Mouse (Mus musculus) MEL (cell line): ENCODE measurements around the gene Sycp1. TPM values are rescaled to one million over a fixed set of nuclear protein-coding genes. Genes with fewer than 3 reads are reported as not detected.

Experiments
- DNase-seq: peaks from one replicate; pipeline ENCODE4 v3.0.0; 2011; ENCODE audit warnings: low read depth, low spot score
- H3K27ac ChIP-seq: 2 replicates; pipeline ENCODE4 v1.5.1; 2012; ENCODE audit warnings: low read depth, mild to moderate bottlenecking, control low read depth, low read length, moderate library complexity; ENCODE audit not compliant: control insufficient read depth
- H3K27me3 ChIP-seq, 2 experiments: fragments of 150-350 bp in 1 of 2; sonication (generic) in 1 of 2; 2 replicates each; pipeline ENCODE4 v1.6.1; 2012; ENCODE audit warnings: low read length in 2 of 2, mild to moderate bottlenecking in 2 of 2, improper control_type of control experiment in 1 of 2, moderate library complexity in 1 of 2; ENCODE audit not compliant: insufficient read depth in 2 of 2, control insufficient read depth in 1 of 2
- H3K36me3 ChIP-seq, 2 experiments: 2 replicates each; pipeline ENCODE4 v1.6.1; 2012 to 2014; ENCODE audit warnings: low read length in 2 of 2, improper control_type of control experiment in 1 of 2, inconsistent platforms in 1 of 2, mild to moderate bottlenecking in 1 of 2; ENCODE audit not compliant: insufficient read depth in 2 of 2, control insufficient read depth in 1 of 2
- H3K4me1 ChIP-seq, 2 experiments: fragments of 150-350 bp in 1 of 2; sonication (generic) in 1 of 2; 2 replicates each; pipeline ENCODE4 v1.6.1; 2012; ENCODE audit warnings: low read length in 2 of 2, improper control_type of control experiment in 1 of 2, mild to moderate bottlenecking in 1 of 2; ENCODE audit not compliant: insufficient read depth in 2 of 2, control insufficient read depth in 1 of 2
- H3K4me3 ChIP-seq, 2 experiments: fragments of 150-350 bp in 1 of 2; sonication (generic) in 1 of 2; 2 replicates each; pipeline ENCODE4 v1.5.1; 2012; ENCODE audit warnings: low read depth in 2 of 2, low read length in 2 of 2, mild to moderate bottlenecking in 2 of 2, moderate library complexity in 2 of 2, control low read depth in 1 of 2, improper control_type of control experiment in 1 of 2; ENCODE audit not compliant: control insufficient read depth in 1 of 2, insufficient read depth in 1 of 2
- H3K79me2 ChIP-seq: 2 replicates; pipeline ENCODE4 v1.6.1; 2012; ENCODE audit warnings: mild to moderate bottlenecking, low read length, moderate library complexity; ENCODE audit not compliant: control insufficient read depth, poor library complexity, insufficient read depth
- H3K9ac ChIP-seq: 2 replicates; pipeline ENCODE4 v1.6.1; 2012; ENCODE audit warnings: low read depth, mild to moderate bottlenecking, control low read depth, low read length, moderate library complexity; ENCODE audit not compliant: control insufficient read depth, poor library complexity, severe bottlenecking
- H3K9me3 ChIP-seq: fragments of 150-350 bp; sonication (generic); replicated peaks from 2 replicates; pipeline ENCODE4 v1.6.1; 2012; ENCODE audit warnings: mild to moderate bottlenecking, low read length, improper control_type of control experiment, moderate library complexity; ENCODE audit not compliant: insufficient read depth
- BHLHE40 ChIP-seq: IDR thresholded peaks from 2 replicates; pipeline ENCODE4 v1.6.1; 2012; ENCODE audit warnings: low read depth, mild to moderate bottlenecking, inconsistent platforms, low read length, improper control_type of control experiment, borderline replicate concordance
- CHD2 ChIP-seq: IDR thresholded peaks from 2 replicates; pipeline ENCODE4 v1.6.1; 2011; ENCODE audit warnings: low read length, improper control_type of control experiment
- CTCF ChIP-seq, 3 experiments: IDR thresholded peaks in 2 of 3; conservative IDR thresholded peaks in 1 of 3; 2 replicates each; pipeline ENCODE4 v1.5.1; 2011 to 2012; ENCODE audit warnings: low read length in 3 of 3, low read depth in 2 of 3, mild to moderate bottlenecking in 2 of 3, improper control_type of control experiment in 1 of 3, inconsistent platforms in 1 of 3, mixed read lengths in 1 of 3, moderate library complexity in 1 of 3; ENCODE audit not compliant: control insufficient read depth in 1 of 3, insufficient read depth in 1 of 3, poor library complexity in 1 of 3, severe bottlenecking in 1 of 3
- E2F4 ChIP-seq: IDR thresholded peaks from 2 replicates; pipeline ENCODE4 v1.6.1; 2011; ENCODE audit warnings: low read depth, low read length, improper control_type of control experiment, borderline replicate concordance
- ETS1 ChIP-seq: IDR thresholded peaks from 2 replicates; pipeline ENCODE4 v1.6.1; 2012; ENCODE audit warnings: low read depth, mild to moderate bottlenecking, inconsistent platforms, low read length, improper control_type of control experiment, moderate library complexity
- GATA1 ChIP-seq: IDR thresholded peaks from 2 replicates; pipeline ENCODE4 v1.6.1; 2011; ENCODE audit warnings: low read depth, low read length, improper control_type of control experiment
- HCFC1 ChIP-seq: IDR thresholded peaks from 2 replicates; pipeline ENCODE4 v1.6.1; 2012; ENCODE audit warnings: low read depth, mild to moderate bottlenecking, inconsistent platforms, low read length, improper control_type of control experiment, moderate library complexity
- KAT2A ChIP-seq: conservative IDR thresholded peaks from 2 replicates; pipeline ENCODE4 v1.6.1; 2012; ENCODE audit warnings: low read depth, low read length, improper control_type of control experiment, inconsistent platforms
- MAX ChIP-seq: IDR thresholded peaks from 2 replicates; pipeline ENCODE4 v1.6.1; 2011; ENCODE audit warnings: low read length, improper control_type of control experiment
- MAZ ChIP-seq: IDR thresholded peaks from 2 replicates; pipeline ENCODE4 v1.6.1; 2012; ENCODE audit warnings: low read depth, mild to moderate bottlenecking, inconsistent platforms, low read length, improper control_type of control experiment
- MXI1 ChIP-seq: IDR thresholded peaks from 2 replicates; pipeline ENCODE4 v1.6.1; 2011; ENCODE audit warnings: mild to moderate bottlenecking, low read depth, low read length, improper control_type of control experiment
- MYC ChIP-seq: IDR thresholded peaks from 2 replicates; pipeline ENCODE4 v1.6.1; 2011; ENCODE audit warnings: low read depth, mild to moderate bottlenecking, low read length, improper control_type of control experiment, moderate library complexity
- NELFE ChIP-seq: IDR thresholded peaks from 2 replicates; pipeline ENCODE4 v1.6.1; 2011; ENCODE audit warnings: low read depth, low read length, improper control_type of control experiment
- NRF1 ChIP-seq: IDR thresholded peaks from 2 replicates; pipeline ENCODE4 v1.6.1; 2014; ENCODE audit warnings: low read depth, mild to moderate bottlenecking, inconsistent platforms, low read length, improper control_type of control experiment, moderate library complexity; ENCODE audit not compliant: poor library complexity, insufficient read depth, severe bottlenecking
- POLR2A ChIP-seq, 2 experiments: IDR thresholded peaks; 2 replicates each; pipeline ENCODE4 v1.6.1; 2011 to 2012; ENCODE audit warnings: low read length in 2 of 2, mild to moderate bottlenecking in 2 of 2, control low read depth in 1 of 2, improper control_type of control experiment in 1 of 2, low read depth in 1 of 2, moderate library complexity in 1 of 2; ENCODE audit not compliant: control insufficient read depth in 1 of 2, insufficient read depth in 1 of 2, poor library complexity in 1 of 2
- POLR2AphosphoS2 ChIP-seq: IDR thresholded peaks from 2 replicates; pipeline ENCODE4 v1.6.1; 2011; ENCODE audit warnings: low read length, improper control_type of control experiment
- SIN3A ChIP-seq: IDR thresholded peaks from 2 replicates; pipeline ENCODE4 v1.6.1; 2012; ENCODE audit warnings: low read length, improper control_type of control experiment, inconsistent platforms
- TCF12 ChIP-seq: IDR thresholded peaks from 2 replicates; pipeline ENCODE4 v1.6.1; 2014; ENCODE audit warnings: low read depth, mild to moderate bottlenecking, inconsistent platforms, low read length, improper control_type of control experiment, moderate library complexity
- USF1 ChIP-seq: IDR thresholded peaks from 2 replicates; pipeline ENCODE4 v1.6.1; 2014; ENCODE audit warnings: low read depth, mild to moderate bottlenecking, inconsistent platforms, low read length, improper control_type of control experiment, moderate library complexity
- USF2 ChIP-seq, 2 experiments: IDR thresholded peaks; 2 replicates each; pipeline ENCODE4 v1.6.1; 2011 to 2012; ENCODE audit warnings: improper control_type of control experiment in 2 of 2, low read length in 2 of 2, borderline replicate concordance in 1 of 2, inconsistent platforms in 1 of 2, low read depth in 1 of 2, mild to moderate bottlenecking in 1 of 2; ENCODE audit not compliant: insufficient read depth in 1 of 2
- ZKSCAN1 ChIP-seq: IDR thresholded peaks from 2 replicates; pipeline ENCODE4 v1.6.1; 2012; ENCODE audit warnings: low read depth, mild to moderate bottlenecking, inconsistent platforms, low read length, improper control_type of control experiment, moderate library complexity
- ZNF384 ChIP-seq: IDR thresholded peaks from 2 replicates; pipeline ENCODE4 v1.6.1; 2012; ENCODE audit warnings: low read depth, mild to moderate bottlenecking, inconsistent platforms, low read length, improper control_type of control experiment
- polyA plus RNA-seq, 2 experiments: library from polyadenylated mRNA; stranded (reverse) in 1 of 2; unstranded in 1 of 2; fragments of >175 nt in 1 of 2; fragments of >200 nt in 1 of 2; gene quantifications; 2 replicates each; pipeline versions ENCODE4 v1.2.1 to v1.2.4; 2012; ENCODE audit warnings: low replicate concordance in 2 of 2, low read depth in 1 of 2; ENCODE audit not compliant: insufficient read length in 2 of 2, insufficient read depth in 1 of 2, missing spikeins in 1 of 2
- total RNA-seq: library from RNA; depleted of rRNA; stranded (reverse); fragments of 300-350 nt; gene quantifications from 2 replicates; pipeline ENCODE4 v1.2.3, GENCODE M21; 2012

Sycp1 gene
- total and polyA plus RNA-seq, 3 experiments, result 0.08 to 4.3 TPM; not detected in 1

DNA sequence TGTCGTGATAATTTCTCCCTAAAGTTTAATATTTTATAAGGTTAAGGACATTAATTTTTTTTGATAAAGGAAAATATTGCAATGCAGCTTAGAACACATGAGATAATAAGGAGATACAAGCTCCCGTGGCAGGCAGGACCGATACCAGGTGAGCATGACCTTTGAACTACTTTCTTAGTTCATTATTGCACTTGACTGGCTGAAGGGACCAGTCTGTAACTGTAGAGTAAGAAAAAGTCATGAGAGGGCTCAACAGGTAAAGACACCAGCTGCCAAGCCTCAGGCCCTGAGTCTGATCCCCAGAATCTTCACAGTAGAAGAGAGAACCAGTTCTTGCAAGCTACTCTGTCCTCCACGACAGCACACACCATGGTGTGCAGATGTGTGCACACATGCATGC, 41.0 kb upstream of the Sycp1 start:
- Histone ChIP-seq H3K27me3 (peaks cover 0 to 2% of the 10 kb centered on the region in 2 experiments; a peak in 2 of 4 replicates), H3K27ac (no peak overlapping the region), H3K36me3 (no peaks in the 10 kb centered on the region), H3K4me3 (no peak overlapping the region), H3K4me1 (no peaks in the 10 kb centered on the region), H3K79me2 (no peaks in the 10 kb centered on the region), H3K9me3 (no peaks in the 10 kb centered on the region), H3K9ac (no peak overlapping the region)
- no peak for DNase-seq
- no peak for TF ChIP-seq ZNF384
- TF ChIP-seq E2F4, result no peak
- no peak for TF ChIP-seq ETS1
- TF ChIP-seq KAT2A, result no peak
- TF ChIP-seq SIN3A, result no peak
- TF ChIP-seq MYC, result no peak
- no peak for TF ChIP-seq ZKSCAN1
- no peak for TF ChIP-seq NRF1
- no peak for TF ChIP-seq BHLHE40
- TF ChIP-seq MXI1, result no peak
- TF ChIP-seq CTCF (IDR thresholded peaks at IDR 0.05 in 2 of 3, conservative IDR thresholded peaks at IDR 0.05 in 1 of 3; ENCODE audit: control insufficient read depth in 1 of 3, insufficient read depth in 1 of 3, low read depth in 2 of 3, low read length in 3 of 3, poor library complexity in 1 of 3, severe bottlenecking in 1 of 3), result no peak
- no peak for TF ChIP-seq HCFC1
- TF ChIP-seq POLR2AphosphoS2, result no peak
- TF ChIP-seq NELFE, result no peak

DNA sequence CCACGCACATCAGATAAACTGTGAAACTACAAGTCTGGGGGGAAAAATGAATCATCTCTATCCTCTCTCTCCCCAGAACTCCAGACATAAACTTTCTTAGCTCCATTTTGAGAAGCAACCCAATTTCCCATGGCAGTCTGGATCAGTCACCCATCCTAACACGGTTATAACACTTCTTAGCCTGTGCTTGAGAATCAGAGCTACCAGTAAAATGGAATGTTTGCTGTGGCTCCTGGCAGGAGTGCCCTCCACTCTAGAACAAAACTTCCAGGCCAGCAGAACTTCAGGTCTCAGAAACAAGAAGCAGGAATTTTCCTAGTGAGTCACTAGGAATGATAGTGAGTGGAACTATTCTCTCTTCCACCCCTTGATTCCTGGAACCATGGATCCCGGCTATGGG, 34.6 kb upstream of the Sycp1 start:
- TF ChIP-seq ZKSCAN1 (no peak), MXI1 (no peak)
- no peaks in the 10 kb centered on the region for H3K4me1 ChIP-seq
- DNase-seq, result no peak
- H3K27ac ChIP-seq, result no peak overlapping the region
- no peaks in the 10 kb centered on the region; a peak in 1 of 4 replicates for H3K27me3 ChIP-seq
- H3K9me3 ChIP-seq, result no peaks in the 10 kb centered on the region
- H3K36me3 ChIP-seq, result no peaks in the 10 kb centered on the region
- H3K4me3 ChIP-seq, result no peak overlapping the region
- H3K9ac ChIP-seq, result no peak overlapping the region
- H3K79me2 ChIP-seq, result no peaks in the 10 kb centered on the region

DNA sequence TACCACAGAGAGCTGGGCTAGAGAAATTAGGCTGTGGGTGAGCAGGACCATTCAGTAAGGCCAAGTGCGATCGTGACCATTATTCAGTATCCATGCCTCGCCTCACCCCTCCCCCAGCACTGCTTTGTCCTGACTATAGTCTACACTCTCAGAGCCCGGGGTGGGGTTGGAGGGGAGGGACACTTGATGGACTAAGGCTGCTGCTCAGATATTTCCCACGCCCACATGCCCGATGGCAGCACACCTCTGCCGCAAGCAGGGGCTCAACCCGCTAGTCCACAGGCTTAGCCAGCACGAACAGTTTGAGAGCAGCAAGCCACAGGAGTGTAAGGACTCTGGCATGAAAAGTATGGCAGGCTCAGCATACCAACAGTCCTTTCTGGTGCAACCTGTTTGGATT, 34.2 kb upstream of the Sycp1 start:
- Histone ChIP-seq H3K4me3 (no peak overlapping the region), H3K9ac (no peak overlapping the region), H3K27me3 (no peaks in the 10 kb centered on the region; a peak in 1 of 4 replicates), H3K4me1 (no peaks in the 10 kb centered on the region), H3K36me3 (no peaks in the 10 kb centered on the region), H3K79me2 (no peaks in the 10 kb centered on the region), H3K27ac (no peak overlapping the region), H3K9me3 (no peaks in the 10 kb centered on the region)
- TF ChIP-seq BHLHE40 (no peak), MAX (no peak), POLR2AphosphoS2 (no peak), MAZ (no peak), TCF12 (no peak), HCFC1 (no peak), GATA1 (no peak), USF2 (IDR thresholded peaks at IDR 0.05; ENCODE audit: borderline replicate concordance in 1 of 2, insufficient read depth in 1 of 2, low read depth in 1 of 2, low read length in 2 of 2) (no peak), POLR2A (IDR thresholded peaks at IDR 0.05; ENCODE audit: control insufficient read depth in 1 of 2, insufficient read depth in 1 of 2, low read depth in 1 of 2, low read length in 2 of 2, poor library complexity in 1 of 2) (no peak), NELFE (no peak), CHD2 (no peak), NRF1 (no peak), USF1 (no peak)
- DNase-seq, result no peak
